Mouse (Mus musculus): ENCODE data around the gene Ins2.

The Ins2 gene

GRCm38 (mm10) chr7:142743281-142743680 lies at the start of gene Ins2:
TSS of gene Ins2 (minus strand) at chr7:142743381.
- no peak for DNase-seq (ENCODE audit: low read depth, low spot score)

GRCm38 (mm10) chr7:142792650-142793275 lies 49.6 kb upstream of the Ins2 start:
- no peak for DNase-seq (ENCODE audit: low read depth, low spot score)

GRCm38 (mm10) chr7:142789667-142790066 lies 46.5 kb upstream of the Ins2 start:
- DNase-seq (ENCODE audit: low read depth, low spot score) = no peak

GRCm38 (mm10) chr7:142737772-142738171 lies 5.4 kb downstream of the Ins2 start:
- peak; percentile 12 for DNase-seq (ENCODE audit: low read depth, low spot score)

- peak; percentile 4 for DNase-seq (ENCODE audit: low read depth, low spot score)
Measured at GRCm38 (mm10) chr7:142736943-142737490, 6.2 kb downstream of the Ins2 start.

- no peak for DNase-seq (ENCODE audit: low read depth, low spot score)
Measured at GRCm38 (mm10) chr7:142725973-142726372, 17.2 kb downstream of the Ins2 start.

- DNase-seq (ENCODE audit: low read depth, low spot score) = no peak
Measured at GRCm38 (mm10) chr7:142720725-142721124, 22.5 kb downstream of the Ins2 start.

- peak; percentile 36 for DNase-seq (ENCODE audit: low read depth, low spot score)
Measured at GRCm38 (mm10) chr7:142714783-142715498, 28.2 kb downstream of the Ins2 start.

GRCm38 (mm10) chr7:142706873-142707272 lies 36.3 kb downstream of the Ins2 start:
- no peak for DNase-seq (ENCODE audit: low read depth, low spot score)

GRCm38 (mm10) chr7:142699334-142699860 lies 43.8 kb downstream of the Ins2 start:
- DNase-seq (ENCODE audit: low read depth, low spot score) = no peak

GRCm38 (mm10) chr7:142678611-142679010 lies 64.6 kb downstream of the Ins2 start:
- no peak for DNase-seq (ENCODE audit: low read depth, low spot score)

- DNase-seq (ENCODE audit: low read depth, low spot score) = peak; percentile 45
Measured at GRCm38 (mm10) chr7:142675644-142676043, 67.5 kb downstream of the Ins2 start.

GRCm38 (mm10) chr7:142675141-142675540 lies 68.0 kb downstream of the Ins2 start:
- DNase-seq (ENCODE audit: low read depth, low spot score) = no peak

GRCm38 (mm10) chr7:142672120-142672519 lies 71.1 kb downstream of the Ins2 start:
- DNase-seq (ENCODE audit: low read depth, low spot score) = no peak

- no peak for DNase-seq (ENCODE audit: low read depth, low spot score)
Measured at GRCm38 (mm10) chr7:142671067-142671466, 72.1 kb downstream of the Ins2 start.

- no peak for DNase-seq (ENCODE audit: low read depth, low spot score)
Measured at GRCm38 (mm10) chr7:142669751-142670625, 73.2 kb downstream of the Ins2 start, which contains the start of gene Gm49394. TSS of gene Gm49394 (minus strand) at chr7:142669942.

GRCm38 (mm10) chr7:142668328-142668727 lies 74.9 kb downstream of the Ins2 start:
- no peak for DNase-seq (ENCODE audit: low read depth, low spot score)

GRCm38 (mm10) chr7:142667521-142667920 lies 75.7 kb downstream of the Ins2 start:
- no peak for DNase-seq (ENCODE audit: low read depth, low spot score)

- no peak for DNase-seq (ENCODE audit: low read depth, low spot score)
Measured at GRCm38 (mm10) chr7:142666659-142667058, 76.5 kb downstream of the Ins2 start, which contains the start of gene Igf2. TSS of gene Igf2 (minus strand) at chr7:142666816.

GRCm38 (mm10) chr7:142666109-142666508 lies 77.1 kb downstream of the Ins2 start:
- DNase-seq (ENCODE audit: low read depth, low spot score) = no peak

GRCm38 (mm10) chr7:142665364-142665763 lies 77.8 kb downstream of the Ins2 start:
- no peak for DNase-seq (ENCODE audit: low read depth, low spot score)

All from brain, embryonic 18.5 days (tissue).